Mouse (Mus musculus): Measurements from ENCODE around the gene Zbtb18. TPM values are rescaled to one million over a fixed set of nuclear protein-coding genes. Genes with fewer than 3 reads are reported as not detected.

The Zbtb18 gene
- total and polyA plus RNA-seq, 3 experiments: 8.4 to 16.9 (median 10.0) TPM

- no peaks in the 10 kb centered on the region; the same call in 1 of the 2 replicates for H3K79me2 ChIP-seq (replicated peaks; ENCODE audit: control insufficient read depth, extremely low read depth, insufficient read depth, poor library complexity, severe bottlenecking)
- TF ChIP-seq RAD21 (IDR thresholded peaks at IDR 0.05; ENCODE audit: low read depth, low read length): no peak
- TF ChIP-seq UBTF (IDR thresholded peaks at IDR 0.05; ENCODE audit: low read depth, low read length): no peak
- TF ChIP-seq MAZ (IDR thresholded peaks at IDR 0.05; ENCODE audit: low read depth, low read length): no peak
- no peak for TF ChIP-seq KAT2A (IDR thresholded peaks at IDR 0.05; ENCODE audit: insufficient replicate concordance, low read length)
- no peak for TF ChIP-seq TBP (conservative IDR thresholded peaks at IDR 0.05; ENCODE audit: low read depth, low read length)
- no peak for TF ChIP-seq BHLHE40 (IDR thresholded peaks at IDR 0.05; ENCODE audit: low read depth, low read length)
- no peak for TF ChIP-seq MEF2A (IDR thresholded peaks at IDR 0.05; ENCODE audit: borderline replicate concordance, low read depth, low read length)
- no peak for TF ChIP-seq E2F4 (IDR thresholded peaks at IDR 0.05; ENCODE audit: insufficient replicate concordance, low read depth, low read length)
- TF ChIP-seq ZNF384 (IDR thresholded peaks at IDR 0.05; ENCODE audit: low read depth, low read length): no peak
- no peak for TF ChIP-seq JUND (conservative IDR thresholded peaks at IDR 0.05; ENCODE audit: low read depth, low read length)
- TF ChIP-seq TCF12 (IDR thresholded peaks at IDR 0.05; ENCODE audit: low read depth, low read length): no peak
- TF ChIP-seq PAX5 (IDR thresholded peaks at IDR 0.05; ENCODE audit: low read length): no peak
- no peak for TF ChIP-seq ELF1 (IDR thresholded peaks at IDR 0.05; ENCODE audit: low read depth, low read length)
- no peak for TF ChIP-seq CTCF (conservative IDR thresholded peaks at IDR 0.05 in 1 of 2, IDR thresholded peaks at IDR 0.05 in 1 of 2; ENCODE audit: low read depth in 2 of 2, low read length in 2 of 2)
- TF ChIP-seq HCFC1 (IDR thresholded peaks at IDR 0.05; ENCODE audit: low read depth, low read length): no peak
- TF ChIP-seq SMC3 (IDR thresholded peaks at IDR 0.05; ENCODE audit: low read depth, low read length): no peak
- H3K9ac ChIP-seq (ENCODE audit: insufficient read depth, low read depth): no peak overlapping the region
- H3K36me3 ChIP-seq (replicated peaks in 1 of 2; ENCODE audit: control insufficient read depth in 1 of 2, insufficient read depth in 1 of 2, low read length in 1 of 2): peaks cover 13 to 19% of the 10 kb centered on the region in 2 experiments
- no peaks in the 10 kb centered on the region for H3K9me3 ChIP-seq (replicated peaks; ENCODE audit: low read length)
- H3K4me3 ChIP-seq (replicated peaks in 1 of 3; ENCODE audit: low read depth in 2 of 3, low read length in 2 of 3, poor library complexity in 1 of 3): no peak overlapping the region
- H3K27ac ChIP-seq (ENCODE audit: insufficient read depth, low read depth): no peak overlapping the region
- peaks cover 10 to 68% of the 10 kb centered on the region in 2 experiments for H3K4me1 ChIP-seq (ENCODE audit: control insufficient read depth in 1 of 2, insufficient read depth in 2 of 2)
- H3K4me2 ChIP-seq (ENCODE audit: insufficient read depth, low read depth, poor library complexity, severe bottlenecking): no peak overlapping the region
- dilution Hi-C loops (cut with MboI; ENCODE audit: extremely low pct_ligation_motif_present, extremely low pct_unique_long_range_greater_than_20kb, low sequenced_read_pairs): no loop called here
- in situ Hi-C loops (cut with MboI; ENCODE audit: low pct_ligation_motif_present, low pct_unique_long_range_greater_than_20kb, low sequenced_read_pairs): no loop called here
- no peak for DNase-seq (ENCODE audit: extremely low read depth)
- H3K27me3 ChIP-seq (replicated peaks): peaks cover 2% of the 10 kb centered on the region
Observed at GRCm38 (mm10) chr1:177447541-177448111, 5.5 kb downstream of the Zbtb18 start.

GRCm38 (mm10) chr1:177448121-177448561 lies 6.0 kb downstream of the Zbtb18 start:
- no peak for TF ChIP-seq TCF12 (IDR thresholded peaks at IDR 0.05; ENCODE audit: low read depth, low read length)
- no peak for TF ChIP-seq CTCF (conservative IDR thresholded peaks at IDR 0.05 in 1 of 2, IDR thresholded peaks at IDR 0.05 in 1 of 2; ENCODE audit: low read depth in 2 of 2, low read length in 2 of 2)
- no peak for TF ChIP-seq ZC3H11A (IDR thresholded peaks at IDR 0.05; ENCODE audit: low read depth, low read length)
- no peak for TF ChIP-seq RAD21 (IDR thresholded peaks at IDR 0.05; ENCODE audit: low read depth, low read length)
- no peak for TF ChIP-seq JUND (conservative IDR thresholded peaks at IDR 0.05; ENCODE audit: low read depth, low read length)
- TF ChIP-seq NRF1 (IDR thresholded peaks at IDR 0.05; ENCODE audit: low read depth, low read length): no peak
- no peak for TF ChIP-seq PAX5 (IDR thresholded peaks at IDR 0.05; ENCODE audit: low read length)
- no peak for TF ChIP-seq ZKSCAN1 (IDR thresholded peaks at IDR 0.05; ENCODE audit: borderline replicate concordance, low read depth, low read length)
- no peak for TF ChIP-seq EP300 (IDR thresholded peaks at IDR 0.05; ENCODE audit: low read length)
- no peak for TF ChIP-seq MAZ (IDR thresholded peaks at IDR 0.05; ENCODE audit: low read depth, low read length)
- no peak for TF ChIP-seq SIN3A (IDR thresholded peaks at IDR 0.05; ENCODE audit: low read length)
- TF ChIP-seq MXI1 (IDR thresholded peaks at IDR 0.05; ENCODE audit: low read depth, low read length): no peak
- TF ChIP-seq HCFC1 (IDR thresholded peaks at IDR 0.05; ENCODE audit: low read depth, low read length): no peak
- Histone ChIP-seq H3K4me1 (ENCODE audit: control insufficient read depth in 1 of 2, insufficient read depth in 2 of 2) (peaks cover 10 to 73% of the 10 kb centered on the region in 2 experiments), H3K4me2 (ENCODE audit: insufficient read depth, low read depth, poor library complexity, severe bottlenecking) (no peak overlapping the region), H3K9me3 (replicated peaks; ENCODE audit: low read length) (no peaks in the 10 kb centered on the region), H3K9ac (ENCODE audit: insufficient read depth, low read depth) (no peak overlapping the region), H3K4me3 (replicated peaks in 1 of 3; ENCODE audit: low read depth in 2 of 3, low read length in 2 of 3, poor library complexity in 1 of 3) (no peak overlapping the region), H3K36me3 (replicated peaks in 1 of 2; ENCODE audit: control insufficient read depth in 1 of 2, insufficient read depth in 1 of 2, low read length in 1 of 2) (peaks cover 13 to 19% of the 10 kb centered on the region in 2 experiments), H3K79me2 (replicated peaks; ENCODE audit: control insufficient read depth, extremely low read depth, insufficient read depth, poor library complexity, severe bottlenecking) (no peaks in the 10 kb centered on the region; the same call in 1 of the 2 replicates), H3K27me3 (replicated peaks) (peaks cover 2% of the 10 kb centered on the region), H3K27ac (ENCODE audit: insufficient read depth, low read depth) (no peak overlapping the region)
- in situ Hi-C loops (cut with MboI; ENCODE audit: low pct_ligation_motif_present, low pct_unique_long_range_greater_than_20kb, low sequenced_read_pairs): no loop called here
- DNase-seq (ENCODE audit: extremely low read depth): no peak
- dilution Hi-C loops (cut with MboI; ENCODE audit: extremely low pct_ligation_motif_present, extremely low pct_unique_long_range_greater_than_20kb, low sequenced_read_pairs): no loop called here
